Mouse (Mus musculus): ENCODE measurements around the gene 4930519P11Rik. TPM values are rescaled to one million over a fixed set of nuclear protein-coding genes. Genes with fewer than 3 reads are reported as not detected.

Gene 4930519P11Rik
- polyA plus RNA-seq, 1 experiment from 2014 or later = not detected

DNA sequence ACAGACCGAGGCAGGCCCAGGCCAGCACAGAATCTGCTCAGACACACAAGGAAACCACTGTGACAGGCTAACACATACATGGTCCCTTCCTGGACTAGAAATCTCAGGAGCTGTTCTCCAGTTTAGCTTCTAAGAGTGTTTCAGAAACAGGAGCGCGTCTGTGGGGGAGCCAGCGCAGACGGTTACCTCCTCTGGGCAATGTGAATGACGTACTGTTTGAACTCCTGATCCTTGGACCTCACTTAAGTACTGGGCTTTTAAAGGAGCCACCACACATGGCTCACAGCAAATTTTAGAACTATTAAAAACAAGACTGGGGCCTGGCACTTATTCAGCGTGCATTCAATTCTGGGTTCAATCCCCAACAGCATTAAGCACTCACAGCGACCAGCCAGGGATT is 46.6 kb downstream of the 4930519P11Rik start:
- H3K4me1 ChIP-seq (replicated peaks) = peaks cover 39% of the 10 kb centered on the region
- no peak overlapping the region for H3K4me3 ChIP-seq
- no peak overlapping the region for H3K27ac ChIP-seq
- no peaks in the 10 kb centered on the region for H3K27me3 ChIP-seq
- H3K4me2 ChIP-seq = no peak overlapping the region
- no peak overlapping the region for H3K9ac ChIP-seq
- H3K9me3 ChIP-seq (replicated peaks) = no peaks in the 10 kb centered on the region
- no peak for ATAC-seq (replicated peaks; ENCODE audit: insufficient number of reproducible peaks, insufficient read depth, low FRiP score, low read depth)
- 0 out of 2 replicates have a peak, but pooled peaks cover 7% of the 10 kb centered on the region for H3K36me3 ChIP-seq
- 65% methylated on average over 8 of the region's 8 CpGs for WGBS

DNA sequence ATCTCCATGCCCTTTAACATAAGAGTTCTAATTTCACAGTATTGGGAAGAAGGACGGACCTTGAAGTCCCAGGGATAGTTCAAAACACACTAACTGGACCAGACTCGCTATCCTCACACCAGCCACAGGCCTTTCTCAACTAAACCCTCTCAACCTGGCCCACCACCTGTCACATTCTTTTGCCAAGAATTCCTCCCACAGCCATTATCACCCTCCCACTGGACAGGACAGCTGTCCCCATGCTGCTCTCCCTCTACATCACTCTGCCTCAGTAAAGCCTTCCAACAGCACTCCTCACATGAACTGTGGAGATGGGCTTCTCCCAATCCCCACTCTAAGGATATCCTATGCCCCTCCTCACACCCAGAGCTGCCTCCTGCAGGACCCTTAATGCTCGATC is 47.7 kb downstream of the 4930519P11Rik start:
- no peak for ATAC-seq (replicated peaks; ENCODE audit: insufficient number of reproducible peaks, insufficient read depth, low FRiP score, low read depth)
- 72% methylated on average over 3 of the region's 3 CpGs for WGBS
- no peak overlapping the region for H3K4me2 ChIP-seq
- no peak overlapping the region for H3K4me3 ChIP-seq
- H3K27ac ChIP-seq = no peak overlapping the region
- H3K36me3 ChIP-seq = peaks cover 9% of the 10 kb centered on the region; the same call in 1 of the 2 replicates
- peaks cover 34% of the 10 kb centered on the region for H3K4me1 ChIP-seq (replicated peaks)
- no peaks in the 10 kb centered on the region for H3K9me3 ChIP-seq (replicated peaks)
- no peaks in the 10 kb centered on the region for H3K27me3 ChIP-seq
- H3K9ac ChIP-seq = no peak overlapping the region

DNA sequence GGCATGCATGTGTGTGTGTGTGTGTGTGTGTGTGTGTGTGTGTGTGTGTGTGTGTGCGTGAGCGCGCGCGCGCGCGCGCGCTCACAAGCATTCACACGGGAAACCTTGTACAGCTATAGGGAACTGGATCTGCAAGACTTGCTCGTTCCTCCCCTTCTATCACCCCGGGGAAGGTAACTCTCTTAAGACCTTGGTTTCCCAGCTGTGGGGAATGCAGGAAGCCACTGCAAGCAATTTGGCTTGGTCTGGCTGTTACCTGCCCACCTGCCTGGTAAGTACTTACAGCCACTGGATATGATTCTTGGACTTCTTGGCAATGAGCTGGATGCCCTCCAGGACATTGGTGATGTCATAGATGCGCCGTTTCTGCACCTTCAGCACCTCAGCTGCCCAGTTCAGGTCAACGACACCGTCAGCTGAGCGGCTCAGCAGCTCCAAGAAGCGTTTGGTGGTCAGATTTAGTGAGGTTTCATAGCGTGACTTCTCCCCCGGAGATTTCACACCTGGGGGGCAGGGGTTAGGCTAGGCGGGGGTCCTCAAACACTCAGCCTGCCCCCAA is 49.5 kb downstream of the 4930519P11Rik start:
- H3K27me3 ChIP-seq = no peaks in the 10 kb centered on the region
- ATAC-seq (replicated peaks; ENCODE audit: insufficient number of reproducible peaks, insufficient read depth, low FRiP score, low read depth) = no peak
- H3K9ac ChIP-seq = no peak overlapping the region
- no peak overlapping the region for H3K4me3 ChIP-seq
- H3K36me3 ChIP-seq = peaks cover 12% of the 10 kb centered on the region; the same call in 1 of the 2 replicates
- H3K4me2 ChIP-seq = no peak overlapping the region
- 87% methylated on average over 22 of the region's 22 CpGs for WGBS
- H3K4me1 ChIP-seq (replicated peaks) = peaks cover 31% of the 10 kb centered on the region
- H3K9me3 ChIP-seq (replicated peaks) = no peaks in the 10 kb centered on the region
- H3K27ac ChIP-seq = no peak overlapping the region

Other genes with a start within 250 kb of the 4930519P11Rik start
- 13.6 and 14.8 TPM in 2 replicates for gene Cdk5rap1, start 240.4 kb downstream of the 4930519P11Rik start, polyA plus RNA-seq (2015; fragmentation: Nextera tagmentation; extraction: Ambion mirVana)
- 53.2 and 54.3 TPM in 2 replicates for gene Snta1, start 205.3 kb downstream of the 4930519P11Rik start, polyA plus RNA-seq (2015; fragmentation: Nextera tagmentation; extraction: Ambion mirVana)
- gene Cbfa2t2, start 177.0 kb downstream of the 4930519P11Rik start, polyA plus RNA-seq (2015; fragmentation: Nextera tagmentation; extraction: Ambion mirVana) = 25.9 and 31.0 TPM in 2 replicates
- gene 1700003F12Rik, start 66.4 kb downstream of the 4930519P11Rik start, polyA plus RNA-seq (2015; fragmentation: Nextera tagmentation; extraction: Ambion mirVana) = 0.43 and 0.99 TPM in 2 replicates
- gene Actl10, start 61.7 kb downstream of the 4930519P11Rik start, polyA plus RNA-seq (2015; fragmentation: Nextera tagmentation; extraction: Ambion mirVana) = 0.22 and 0.26 TPM in 2 replicates
- 2.0 and 2.4 TPM in 2 replicates for gene Necab3, start 54.5 kb downstream of the 4930519P11Rik start, polyA plus RNA-seq (2015; fragmentation: Nextera tagmentation; extraction: Ambion mirVana)
- gene E2f1, start 43.5 kb downstream of the 4930519P11Rik start, polyA plus RNA-seq (2015; fragmentation: Nextera tagmentation; extraction: Ambion mirVana) = 17.0 and 23.1 TPM in 2 replicates
- gene Pxmp4, start 9.7 kb downstream of the 4930519P11Rik start, polyA plus RNA-seq (2015; fragmentation: Nextera tagmentation; extraction: Ambion mirVana) = 24.6 and 27.1 TPM in 2 replicates
- 0.53 and 0.77 TPM in 2 replicates for gene Zfp341, start 140 bp downstream of the 4930519P11Rik start, polyA plus RNA-seq (2015; fragmentation: Nextera tagmentation; extraction: Ambion mirVana)
- gene Chmp4b, start 38.3 kb upstream of the 4930519P11Rik start, polyA plus RNA-seq (2015; fragmentation: Nextera tagmentation; extraction: Ambion mirVana) = 24.1 and 25.1 TPM in 2 replicates
- not detected in 2 replicates for gene Gm14214, start 156.6 kb upstream of the 4930519P11Rik start, polyA plus RNA-seq (2015; fragmentation: Nextera tagmentation; extraction: Ambion mirVana)
- gene Raly, start 177.7 kb upstream of the 4930519P11Rik start, polyA plus RNA-seq (2015; fragmentation: Nextera tagmentation; extraction: Ambion mirVana) = 28.9 and 32.9 TPM in 2 replicates
- gene a, start 178.0 kb upstream of the 4930519P11Rik start, polyA plus RNA-seq (2015; fragmentation: Nextera tagmentation; extraction: Ambion mirVana) = 0.30 and 0.71 TPM in 2 replicates